ENCODE assay signal across 8 mouse cellular contexts in genomic region chr19:8839103-8839907, GRCm38 (mm10). TPM values are rescaled to one million over a fixed set of nuclear protein-coding genes. Genes with fewer than 3 reads are reported as not detected.
DNase-seq lines count a peak whose midpoint lies in the region; ATAC-seq and TF ChIP-seq lines count a peak whose summit lies in the region.

Gene Gng3, minus strand, starts transcription at chr19:8839194.

- intact Hi-C loops in heart, postnatal 25 days (cut with DNase I) = no loop called here

- 56% methylated on average over 11 of the region's 11 CpGs for WGBS in heart, embryonic 13.5 days
- 88% methylated on average over 11 of the region's 11 CpGs for WGBS in bone marrow, adult 2 months
- 39% methylated on average over 11 of the region's 11 CpGs for WGBS in forebrain, embryonic 11.5 days
- 40% methylated on average over 11 of the region's 11 CpGs for whole genome bisulfite sequencing in midbrain, embryonic 10.5 days

- H3K27me3 ChIP-seq in heart, embryonic 13.5 days (replicated peaks) = no peaks in the 10 kb centered on the region
- H3K27me3 ChIP-seq in forebrain, embryonic 11.5 days (ENCODE audit: control insufficient read depth, insufficient read depth, low read length) = no peaks in the 10 kb centered on the region
- no peaks in the 10 kb centered on the region for H3K27me3 ChIP-seq in midbrain, embryonic 10.5 days (ENCODE audit: low read depth, poor library complexity, severe bottlenecking)

- H3K4me1 ChIP-seq in heart, embryonic 13.5 days = peaks cover 34% of the 10 kb centered on the region
- H3K4me1 ChIP-seq in bone marrow, adult 2 months (ENCODE audit: control insufficient read depth, insufficient read depth, low read length) = peaks cover 2% of the 10 kb centered on the region; the same call in 1 of the 2 replicates
- H3K4me1 ChIP-seq in forebrain, embryonic 11.5 days (replicated peaks; ENCODE audit: control insufficient read depth, insufficient read depth, low read length) = peaks cover 16% of the 10 kb centered on the region
- peaks cover 46% of the 10 kb centered on the region for H3K4me1 ChIP-seq in midbrain, embryonic 10.5 days

- H3K4me3 ChIP-seq in heart, embryonic 13.5 days = peak within 1 kb of the TSS; percentile 62
- H3K4me3 ChIP-seq in bone marrow, adult 2 months (replicated peaks; ENCODE audit: control insufficient read depth, low read depth, low read length) = peak within 1 kb of the TSS; percentile 81
- H3K4me3 ChIP-seq in forebrain, embryonic 11.5 days (ENCODE audit: low read depth, low read length) = peak within 1 kb of the TSS; percentile 47
- H3K4me3 ChIP-seq in midbrain, embryonic 10.5 days = peak within 1 kb of the TSS; percentile 61

- no peak for DNase-seq in heart, postnatal 25 days (ENCODE audit: low spot score)
- DNase-seq in forebrain, embryonic 11.5 days (ENCODE audit: low spot score) = peak; percentile 81
- DNase-seq in layer of hippocampus, adult 8-10 months (ENCODE audit: low spot score in 2 of 2) = peak; percentile 85 to 86
- peak; percentile 70 for DNase-seq in midbrain, embryonic 10.5 days (ENCODE audit: low spot score)
- peak; percentile 95 for DNase-seq in telencephalon, adult 2 months (ENCODE audit: low read depth, low spot score)
- DNase-seq in urinary bladder, postnatal 14 days (ENCODE audit: low spot score) = no peak

- H3K27ac ChIP-seq in heart, embryonic 13.5 days (replicated peaks) = peak within 1 kb of the TSS; percentile 95
- no peak within 1 kb of the TSS; the same call in 1 of the 2 replicates for H3K27ac ChIP-seq in bone marrow, adult 2 months (ENCODE audit: control insufficient read depth, insufficient read depth, low read depth, low read length, poor library complexity)
- peak within 1 kb of the TSS; percentile 95 for H3K27ac ChIP-seq in forebrain, embryonic 11.5 days (ENCODE audit: low read depth, low read length)
- H3K27ac ChIP-seq in midbrain, embryonic 10.5 days (replicated peaks) = peak within 1 kb of the TSS; percentile 98

- peaks cover 35% of the 10 kb centered on the region for H3K36me3 ChIP-seq in heart, embryonic 13.5 days
- peaks cover 3% of the 10 kb centered on the region; the same call in 1 of the 2 replicates for H3K36me3 ChIP-seq in forebrain, embryonic 11.5 days (ENCODE audit: control insufficient read depth, insufficient read depth, low read length)
- peaks cover 48% of the 10 kb centered on the region for H3K36me3 ChIP-seq in midbrain, embryonic 10.5 days

- no peak for ATAC-seq in heart, embryonic 13.5 days (ENCODE audit: extremely low read depth, insufficient number of reproducible peaks, low FRiP score, low TSS enrichment)
- peak; percentile 79 for ATAC-seq in forebrain, embryonic 11.5 days (replicated peaks; ENCODE audit: low FRiP score)

- no peak for TF ChIP-seq CTCF in bone marrow, adult 2 months (IDR thresholded peaks at IDR 0.05; ENCODE audit: control insufficient read depth, insufficient read depth, low read length)

- no peaks in the 10 kb centered on the region for H3K9me3 ChIP-seq in heart, embryonic 13.5 days
- H3K9me3 ChIP-seq in forebrain, embryonic 11.5 days (ENCODE audit: control insufficient read depth, low read length) = no peaks in the 10 kb centered on the region
- no peaks in the 10 kb centered on the region for H3K9me3 ChIP-seq in midbrain, embryonic 10.5 days (replicated peaks)

- H3K9ac ChIP-seq in heart, embryonic 13.5 days = peak within 1 kb of the TSS; percentile 85
- H3K9ac ChIP-seq in forebrain, embryonic 11.5 days (ENCODE audit: low read length) = peak within 1 kb of the TSS; percentile 87

- TF ChIP-seq POLR2A in bone marrow, adult 2 months (IDR thresholded peaks at IDR 0.05; ENCODE audit: borderline replicate concordance, control insufficient read depth, low read depth, low read length) = no peak

- peak within 1 kb of the TSS; percentile 87 for H3K4me2 ChIP-seq in heart, embryonic 13.5 days
- peak within 1 kb of the TSS; percentile 91 for H3K4me2 ChIP-seq in forebrain, embryonic 11.5 days (ENCODE audit: low read depth, low read length, severe bottlenecking)

RNA-seq across cellular contexts. Expression of gene Gng3, which starts in this region (rescaled TPM):
- polyA plus RNA-seq in heart, embryonic 13.5 days (2015; fragmentation: Nextera tagmentation; extraction: Ambion mirVana) = 2.2 TPM in 2 replicates
- not detected for total RNA-seq in heart, postnatal 25 days (2021)
- 1.5 TPM in 1 of 2 replicates, not detected in the other for polyA plus RNA-seq in bone marrow, adult 2 months (2011; ENCODE audit: insufficient read depth, insufficient read length, low replicate concordance, missing spikeins)
- 83.4 and 92.6 TPM in 2 replicates for polyA plus RNA-seq in forebrain, embryonic 11.5 days (2014; fragmentation: Nextera tagmentation; extraction: Ambion mirVana)
- total RNA-seq in layer of hippocampus, adult 8-10 months (2022) = 100 to 1,000 TPM; 125 to 148 (median 143) TPM
- polyA plus RNA-seq in midbrain, embryonic 10.5 days (2016; fragmentation: Nextera tagmentation; extraction: Ambion mirVana) = 60.0 and 104 TPM in 2 replicates

Comparison
In these comparisons a context has a peak if more than half of its experiments do, and no peak if none do; other contexts are left out.
1. RNA of gene Gng3 (total RNA-seq): 125 to 148 TPM in layer of hippocampus, adult 8-10 months; not detected in heart, postnatal 25 days; every median in the first group is over 100 times any median in the second.
2. RNA of gene Gng3 (polyA plus RNA-seq): 83.4 to 92.6 TPM in forebrain, embryonic 11.5 days and 60.0 to 104 TPM in midbrain, embryonic 10.5 days; 2.2 TPM in heart, embryonic 13.5 days and 1.5 TPM in bone marrow, adult 2 months; every median in the first group is over 10 times any median in the second.
3. DNase-seq: peak in forebrain, embryonic 11.5 days (single experiment), layer of hippocampus, adult 8-10 months (2 of 2), midbrain, embryonic 10.5 days (single experiment) and telencephalon, adult 2 months (single experiment); none in heart, postnatal 25 days (single experiment) and urinary bladder, postnatal 14 days (single experiment).
4. Peak in every context shown above with its lines, with median percentiles within 50 percentile points of each other: H3K4me3 ChIP-seq.